Mouse (Mus musculus) gastrocnemius, postnatal 36 days (tissue): ENCODE data around the gene Myl3. TPM values are rescaled to one million over a fixed set of nuclear protein-coding genes. Genes with fewer than 3 reads are reported as not detected.
A peak's percentile ranks its signal among the peaks of the same experiment; 100 is the strongest.

Source experiments
- DNase-seq, 2 experiments: peaks; one replicate each; pipeline ENCODE4 v3.0.0; 2022
- intact Hi-C: fragments of 180-260 bp; cut with DNase I; formaldehyde crosslinking; loops from one replicate; pipeline ENCODE4 v1.15.1; 2025
- total RNA-seq, 2 experiments: library from RNA; stranded (reverse); gene quantifications; 2 replicates each; pipeline ENCODE4 v1.2.3; 2021

The Myl3 gene
- total RNA-seq, 2 experiments from 2014 or later = 290 to 1,186 TPM

DNA sequence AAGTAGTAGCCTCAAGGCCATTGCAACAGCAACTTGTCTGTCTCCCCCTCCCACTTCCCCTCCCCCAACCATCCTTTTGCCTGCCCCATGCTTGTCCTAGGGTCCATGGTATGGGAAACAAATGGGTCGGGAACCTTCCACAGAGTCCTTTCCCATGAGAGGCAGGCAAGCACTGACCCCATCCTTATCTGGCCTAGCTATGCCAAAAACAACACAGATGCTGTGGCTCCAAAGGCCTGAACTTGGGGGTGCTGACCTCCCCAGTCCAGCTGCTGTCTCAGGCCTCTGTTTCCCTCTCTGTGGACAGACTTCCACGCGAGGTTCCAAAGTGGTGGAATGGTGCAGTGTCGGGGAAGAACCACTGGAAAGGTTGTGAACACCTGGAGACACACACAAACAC is 12.1 kb downstream of the Myl3 start:
- intact Hi-C loops = no loop called here
- no peak for DNase-seq

DNA sequence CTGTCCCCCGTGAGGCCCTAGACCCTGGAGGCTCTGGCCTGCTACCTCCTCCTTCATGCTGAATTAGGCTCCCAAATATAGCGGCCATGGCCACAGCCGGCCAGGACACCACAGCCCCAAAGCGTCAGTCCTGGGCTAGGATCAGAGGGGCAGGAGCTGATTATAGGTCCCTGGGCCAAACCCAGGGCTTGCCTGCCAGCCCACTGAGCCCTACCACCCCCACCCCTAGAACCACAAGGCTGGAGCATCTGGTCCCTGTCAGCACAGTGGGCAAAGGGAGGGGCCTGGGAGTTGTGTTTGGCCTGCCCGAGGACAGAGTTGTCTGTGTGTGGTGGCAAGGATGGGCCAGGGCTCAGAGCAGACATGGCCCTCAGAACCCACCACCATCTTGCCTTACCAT is 16.2 kb downstream of the Myl3 start:
- no peak for DNase-seq
- intact Hi-C loops = no loop called here

DNA sequence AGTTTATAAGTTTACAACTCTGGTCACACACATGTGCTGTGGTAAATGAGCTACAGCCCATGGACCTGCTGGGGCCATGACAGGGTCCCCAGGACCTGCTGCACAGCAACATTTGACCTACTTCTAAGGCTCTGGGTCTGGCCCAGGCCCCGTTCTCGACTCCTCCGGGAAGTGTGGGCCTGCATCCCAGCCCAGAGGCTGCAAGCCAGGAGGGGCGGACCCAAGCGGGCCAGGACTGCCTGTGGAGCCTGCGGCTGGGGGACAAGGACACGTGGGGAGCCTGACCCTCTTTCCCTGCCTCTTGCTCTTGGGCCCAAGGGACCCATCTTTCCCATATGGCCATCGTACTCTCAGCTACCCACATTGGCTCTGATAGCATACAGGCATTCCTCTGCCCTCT is 16.9 kb downstream of the Myl3 start:
- DNase-seq = peak; percentile 85
- intact Hi-C loops = no loop called here

DNA sequence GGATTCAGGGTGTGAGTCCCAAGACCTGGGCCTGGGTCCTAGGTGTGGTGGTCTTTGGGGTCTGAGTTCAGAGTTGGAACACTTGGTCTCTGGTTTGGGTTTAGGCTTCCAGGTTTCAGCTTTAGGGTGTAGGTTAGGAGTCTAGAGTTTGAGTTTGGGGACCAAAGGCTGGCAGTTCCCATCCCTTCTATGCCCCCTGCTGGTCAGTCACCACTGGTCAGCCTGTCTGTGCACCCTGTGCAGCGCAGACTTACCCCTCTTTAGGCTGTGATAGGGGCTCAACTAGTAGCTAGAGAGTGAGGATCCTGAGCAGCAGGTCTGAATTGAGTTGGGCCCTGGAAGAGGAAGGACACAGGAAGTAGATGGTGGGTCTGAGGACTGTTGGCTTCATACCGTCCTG is 17.6 kb downstream of the Myl3 start:
- intact Hi-C loops = no loop called here
- peak in 1 of 2 experiments; percentile 31 for DNase-seq

DNA sequence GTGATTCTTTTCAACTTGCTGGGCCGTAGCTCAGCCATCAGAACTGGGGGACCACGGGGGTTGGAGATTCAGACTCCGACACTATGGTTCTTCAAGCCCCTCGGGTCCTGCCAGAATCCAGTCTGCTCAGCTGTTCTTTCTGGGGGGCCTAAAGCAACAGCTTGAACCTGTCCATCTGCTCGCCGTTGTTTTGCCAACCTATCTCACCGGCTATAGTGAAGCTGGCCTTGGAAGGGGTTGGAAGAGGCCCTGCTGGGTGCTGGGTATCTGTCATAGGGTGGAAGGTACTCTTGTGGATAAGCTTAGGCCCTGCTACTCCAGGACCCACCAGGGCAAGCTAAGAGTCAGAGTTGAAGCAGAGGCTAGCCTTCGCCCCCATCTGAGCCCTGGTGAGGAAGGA is 19.2 kb downstream of the Myl3 start:
- no peak for DNase-seq
- intact Hi-C loops = no loop called here

DNA sequence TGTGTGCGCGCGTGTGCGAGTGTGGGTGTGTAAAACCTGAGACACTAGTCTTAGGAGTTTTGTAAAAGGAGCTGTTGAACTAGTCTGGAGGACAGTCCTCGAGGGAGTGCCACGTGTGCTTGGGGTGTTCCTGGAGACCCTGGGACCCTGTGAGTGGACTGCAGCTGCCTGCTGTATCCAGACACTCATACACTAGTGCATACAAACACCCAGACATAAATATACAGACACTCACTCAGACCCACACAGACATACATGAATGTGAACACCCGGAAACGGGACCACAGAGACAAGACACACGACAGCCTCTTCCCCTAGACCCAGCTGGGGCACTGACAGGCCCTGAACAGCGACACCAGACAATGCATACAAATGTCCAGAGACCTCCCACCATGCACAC is 21.1 kb downstream of the Myl3 start:
- intact Hi-C loops = no loop called here
- no peak for DNase-seq

DNA sequence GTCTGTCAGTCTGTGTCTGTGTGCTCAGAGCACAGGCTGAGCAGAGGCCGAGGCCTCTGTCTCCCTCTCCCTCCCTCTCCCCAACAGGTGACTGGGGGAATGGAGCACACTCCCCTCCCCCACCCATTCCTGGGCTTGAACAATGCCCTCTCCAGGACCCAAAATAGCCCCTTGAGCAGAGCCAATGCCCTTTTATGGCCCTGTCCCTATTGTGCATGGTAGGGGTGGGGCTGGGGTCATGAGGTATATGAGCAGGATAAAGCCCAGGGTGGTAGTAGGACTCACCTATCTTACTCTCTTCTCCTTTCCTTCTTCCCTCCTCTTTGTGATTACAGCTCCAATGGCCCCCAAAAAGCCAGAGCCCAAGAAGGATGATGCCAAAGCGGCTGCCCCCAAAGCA is 21.7 kb downstream of the Myl3 start:
- DNase-seq = no peak
- intact Hi-C loops = no loop called here

DNA sequence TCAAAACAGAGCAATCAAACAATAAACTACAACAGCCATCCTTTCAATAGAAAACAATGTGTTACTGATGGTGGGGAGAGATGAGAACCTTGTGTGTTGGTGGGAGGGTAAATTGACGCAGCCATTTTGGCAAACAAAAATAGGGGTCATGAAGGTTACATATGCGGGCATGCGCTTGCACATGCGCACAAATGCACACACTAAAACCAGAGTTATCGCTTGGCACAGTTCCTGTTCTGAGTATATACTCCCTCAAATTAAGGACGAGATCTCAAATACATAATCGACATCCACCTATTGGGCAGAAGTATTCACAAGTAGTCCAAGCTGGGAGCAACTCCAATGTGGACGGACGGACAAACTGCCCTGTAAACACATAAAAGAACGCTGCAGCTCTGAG is 30.7 kb downstream of the Myl3 start:
- no peak for DNase-seq
- intact Hi-C loops = no loop called here

DNA sequence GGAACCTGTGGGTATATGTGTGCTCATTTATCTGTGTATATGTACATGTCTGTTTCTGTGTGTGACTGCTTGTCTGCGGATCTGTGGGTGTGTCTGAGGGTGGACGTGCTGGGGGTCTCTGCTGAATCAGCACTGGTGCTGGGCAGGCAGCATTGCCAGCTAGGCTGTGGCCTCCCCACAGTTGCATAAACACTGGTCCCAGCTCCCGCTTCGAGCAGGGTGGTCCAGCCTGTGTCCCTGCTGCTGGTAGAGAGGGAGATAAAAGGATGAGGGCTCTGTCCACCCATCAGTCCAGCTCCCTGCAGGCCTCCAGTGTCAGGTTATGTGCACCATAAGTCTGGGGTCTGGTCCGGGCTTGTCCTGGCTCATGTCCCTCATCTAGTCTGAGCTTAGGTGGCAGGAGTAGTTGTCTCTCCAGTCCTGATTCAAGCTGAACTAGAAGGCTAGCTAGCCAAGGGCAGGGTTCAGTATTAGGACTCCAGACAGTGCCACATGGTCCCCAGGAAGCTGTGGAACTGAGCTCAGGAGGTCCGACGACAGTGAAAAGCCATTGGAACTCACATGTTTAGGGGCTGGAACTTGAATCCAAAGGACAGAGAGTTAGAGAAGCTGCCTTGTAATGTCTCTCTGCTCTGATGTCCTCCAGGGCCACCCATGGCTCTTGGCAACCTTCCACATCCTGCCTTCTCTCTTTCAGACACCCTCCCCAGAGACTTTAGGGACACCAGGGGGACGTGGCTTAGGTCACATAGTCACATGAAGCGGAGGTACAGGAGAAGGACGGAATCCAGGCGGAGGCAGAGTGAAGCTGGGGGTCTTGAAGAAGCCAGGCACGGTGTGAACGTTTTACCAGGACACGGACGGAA is 33.0 kb downstream of the Myl3 start:
- intact Hi-C loops = no loop called here
- no peak for DNase-seq

DNA sequence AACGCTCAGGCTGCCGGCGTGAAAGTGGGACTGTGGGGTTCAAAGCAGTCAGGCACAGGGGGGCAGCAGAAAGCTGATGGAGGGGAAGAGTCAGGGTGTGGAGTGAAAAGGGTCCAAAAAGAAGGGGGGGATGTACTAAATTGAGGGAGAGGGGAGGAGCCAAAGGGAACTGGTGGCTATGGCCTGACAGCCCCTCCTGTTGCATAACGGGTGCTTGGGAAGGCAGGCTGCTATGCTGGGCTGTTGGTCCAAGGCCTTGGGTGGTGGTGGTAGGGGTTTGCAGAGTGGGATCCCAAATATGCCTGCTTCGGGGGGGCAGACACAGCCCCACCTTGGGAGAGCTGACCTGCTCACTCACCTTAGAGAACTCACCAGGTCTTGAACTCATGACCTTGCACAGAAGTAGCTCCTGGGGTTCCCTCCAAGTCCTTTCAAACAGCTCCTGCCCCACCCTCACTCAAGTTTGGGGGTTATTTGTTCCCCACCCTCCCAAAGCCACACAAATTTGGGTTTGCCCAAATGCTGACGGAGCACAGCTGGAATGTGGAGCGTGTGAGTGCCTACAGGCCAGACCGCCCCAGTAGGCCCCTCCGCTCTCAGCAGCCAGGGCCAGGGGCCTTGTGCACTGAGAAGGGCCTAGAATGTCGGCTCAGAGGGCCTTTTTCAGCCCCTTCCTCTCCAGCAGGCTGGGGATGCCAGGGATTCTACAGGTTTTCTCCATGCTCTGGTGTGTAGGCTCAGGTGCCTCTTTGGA is 33.8 kb downstream of the Myl3 start:
- DNase-seq = no peak
- intact Hi-C loops = no loop called here

DNA sequence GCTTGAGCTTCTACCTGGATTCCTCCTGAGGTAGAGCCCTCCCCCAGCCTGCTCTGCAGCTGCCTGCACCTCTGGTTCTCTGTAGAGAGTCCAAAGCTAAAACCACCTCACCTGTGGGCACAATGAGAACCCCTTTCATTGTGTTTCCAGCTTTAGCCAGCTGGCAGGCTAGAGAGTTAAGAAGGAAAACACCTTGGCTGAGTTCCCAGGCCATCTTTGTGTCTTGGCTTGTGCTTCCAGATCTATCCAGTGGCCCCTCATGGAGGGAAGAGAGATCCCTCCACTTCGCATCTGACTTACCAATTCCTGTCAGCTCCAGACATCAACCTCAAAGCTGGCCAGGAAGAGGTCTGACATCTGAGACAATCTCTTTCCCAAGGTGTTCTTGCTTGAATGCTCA is 36.4 kb downstream of the Myl3 start:
- no peak for DNase-seq
- intact Hi-C loops = loop anchor here (2.0 kb wide), 1 partner anchor 53 kb away; no protein-coding TSS in a partner anchor

DNA sequence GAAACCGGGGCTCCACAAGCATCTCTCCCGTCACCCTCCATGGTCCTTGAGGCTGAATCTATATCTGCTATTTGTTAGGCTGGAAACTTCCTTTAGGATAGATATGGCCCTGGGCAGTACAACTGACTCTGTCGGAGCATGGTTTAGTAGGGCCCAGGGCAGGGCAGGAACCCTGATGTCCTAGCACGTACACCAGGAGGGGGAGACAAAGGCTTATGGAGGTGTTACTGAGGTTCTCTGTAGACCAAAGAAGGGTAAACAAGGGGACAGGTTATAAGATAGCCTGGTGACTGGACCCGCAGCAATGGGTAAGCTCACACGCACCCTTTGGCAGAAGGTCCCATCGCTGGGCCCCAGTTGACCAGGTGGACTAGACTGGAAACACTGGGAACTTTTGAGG is 36.9 kb downstream of the Myl3 start:
- intact Hi-C loops = loop anchor here (2.0 kb wide), 1 partner anchor 54 kb away; no protein-coding TSS in a partner anchor
- no peak for DNase-seq

DNA sequence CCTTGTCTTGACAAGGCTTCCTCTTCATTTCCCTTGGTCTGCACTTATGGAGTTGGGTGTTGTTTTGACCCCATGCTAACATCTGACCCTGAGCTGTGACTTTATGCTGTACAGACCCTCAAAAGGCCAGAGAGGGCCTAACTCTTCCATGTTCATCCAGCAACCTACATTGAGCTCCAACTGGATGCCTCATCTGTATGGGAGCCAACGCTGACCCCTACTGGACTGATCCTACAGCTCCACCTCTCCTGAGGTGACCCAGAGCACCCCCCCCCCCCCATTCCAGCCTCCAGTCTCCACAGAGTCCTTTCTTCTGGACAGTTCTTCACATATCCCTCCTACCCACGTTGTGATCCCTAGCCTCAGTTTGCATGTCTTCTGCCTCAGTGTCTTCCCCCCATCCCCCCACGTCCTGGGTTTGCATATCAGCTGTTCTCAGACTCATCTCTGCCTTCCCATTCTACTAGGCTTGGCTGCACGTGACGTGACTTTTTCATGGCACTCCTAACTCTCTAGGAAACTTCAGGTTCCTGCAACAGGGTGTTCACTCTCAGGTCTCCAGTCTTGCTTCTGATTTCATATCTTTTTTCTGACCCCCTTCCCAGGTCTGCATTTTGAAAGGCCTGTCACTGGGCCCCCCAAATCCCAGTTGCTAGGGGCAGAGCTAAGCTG is 37.7 kb downstream of the Myl3 start:
- intact Hi-C loops = loop anchor here (2.0 kb wide), 1 partner anchor 55 kb away; no protein-coding TSS in a partner anchor
- DNase-seq = no peak

DNA sequence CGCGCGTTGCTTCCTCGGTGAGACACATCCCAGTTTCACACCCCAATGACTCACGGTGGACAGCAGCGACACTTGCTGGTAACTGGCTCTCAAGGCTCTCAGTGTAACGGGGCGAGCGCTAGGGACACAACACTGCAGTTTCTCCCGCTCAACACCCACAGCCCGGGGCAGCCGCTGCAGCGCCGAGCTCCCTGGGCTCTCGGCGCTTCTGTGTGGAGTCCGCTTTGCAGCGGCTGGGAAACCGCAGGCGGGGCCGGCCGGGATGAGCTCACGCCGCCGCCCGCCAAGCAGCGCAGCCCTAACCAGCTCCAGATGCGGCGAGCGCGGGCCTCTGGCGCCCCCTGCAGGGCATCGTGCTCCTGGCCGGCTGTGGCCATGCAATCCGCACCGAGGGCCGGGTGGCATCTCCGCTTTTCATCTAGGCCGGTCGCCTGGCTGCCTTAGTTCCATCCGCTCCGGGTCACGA is 39.6 kb downstream of the Myl3 start:
- intact Hi-C loops = loop anchor here (2.0 to 5.0 kb wide), 2 partner anchors 50 to 144 kb away; no protein-coding TSS in a partner anchor
- peak; percentile 95 to 97 for DNase-seq

DNA sequence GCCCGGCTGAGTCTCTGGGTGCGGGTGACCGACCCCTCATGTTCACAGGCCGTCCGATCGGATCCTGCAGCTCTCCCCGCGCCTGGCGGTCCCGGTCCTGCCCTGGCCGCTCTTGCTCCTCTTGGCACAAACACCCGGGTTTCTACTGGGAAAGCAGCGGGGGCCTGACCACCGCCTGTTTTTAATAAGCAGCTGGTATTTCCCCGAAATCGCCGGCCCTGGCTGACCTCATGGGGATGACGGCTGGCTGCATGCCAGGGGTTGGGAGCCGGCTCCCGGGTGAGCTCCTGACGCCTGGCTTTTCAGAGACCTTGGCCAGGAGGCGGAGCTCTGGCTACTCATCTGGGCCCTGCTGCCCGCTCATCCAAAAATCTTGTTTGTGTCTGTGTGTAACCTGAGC is 40.1 kb downstream of the Myl3 start:
- DNase-seq = peak; percentile 89 to 91
- intact Hi-C loops = loop anchor here (2.0 to 5.0 kb wide), 3 partner anchors 51 to 144 kb away; no protein-coding TSS in a partner anchor

DNA sequence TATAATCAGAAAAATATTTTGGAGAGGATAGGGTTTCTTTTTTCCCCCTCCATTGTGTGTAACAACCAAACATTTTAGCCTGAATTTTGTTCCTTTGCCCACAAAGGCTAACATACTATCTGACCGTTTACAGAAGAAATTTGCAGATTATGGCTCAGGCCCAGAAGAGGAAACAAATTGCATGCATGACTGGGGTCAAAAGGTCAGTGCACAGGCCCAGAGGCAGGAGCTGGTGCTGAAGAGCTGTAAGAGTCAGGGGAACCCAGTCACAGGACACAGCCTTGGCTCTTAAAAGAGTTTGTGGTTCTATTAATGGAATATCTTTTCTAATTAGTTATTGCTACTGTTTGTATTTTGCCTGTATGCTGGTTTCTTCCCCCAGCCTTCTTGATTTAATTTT is 42.0 kb downstream of the Myl3 start:
- intact Hi-C loops = loop anchor here (2.0 to 5.0 kb wide), 2 partner anchors 87 to 146 kb away; no protein-coding TSS in a partner anchor
- DNase-seq = no peak

DNA sequence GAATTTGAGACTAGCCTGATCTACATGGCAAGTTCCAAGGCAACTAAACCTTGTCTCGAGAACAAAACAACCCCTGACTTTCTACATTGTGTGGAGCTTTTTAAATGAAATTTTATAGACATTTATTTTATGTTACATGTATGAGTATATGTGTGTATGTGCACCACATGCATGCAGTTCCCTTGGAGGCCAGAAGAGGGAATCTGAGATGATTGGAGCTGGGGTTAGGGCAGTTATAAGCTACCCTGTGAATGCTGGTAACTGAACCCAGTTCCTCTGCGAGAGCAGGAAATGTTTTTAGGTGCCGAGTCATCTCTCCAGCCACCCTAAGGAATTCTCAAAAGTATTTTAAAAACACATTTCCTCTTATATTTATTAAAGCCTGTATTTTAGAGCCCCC is 46.5 kb downstream of the Myl3 start:
- intact Hi-C loops = no loop called here
- no peak for DNase-seq

DNA sequence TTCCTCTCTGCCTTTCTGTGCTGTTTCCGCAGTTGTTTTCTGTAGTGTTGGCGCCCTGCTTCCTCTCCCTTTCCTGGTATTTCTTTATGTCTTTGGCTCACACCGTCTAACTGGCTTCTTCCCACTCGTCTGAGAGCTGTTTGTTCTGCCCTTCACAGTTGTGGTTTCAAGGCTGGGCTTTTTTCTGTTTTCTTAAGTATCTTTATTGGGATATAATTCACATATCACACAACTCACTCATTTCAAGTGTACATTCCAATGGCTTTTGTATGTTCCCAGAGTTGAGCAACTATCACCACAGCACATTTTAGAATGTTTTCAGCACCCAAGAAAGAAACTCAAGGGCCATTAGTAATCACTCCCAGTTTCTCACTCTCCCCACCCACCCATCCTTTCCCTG is 48.8 kb downstream of the Myl3 start:
- no peak for DNase-seq
- intact Hi-C loops = no loop called here

DNA sequence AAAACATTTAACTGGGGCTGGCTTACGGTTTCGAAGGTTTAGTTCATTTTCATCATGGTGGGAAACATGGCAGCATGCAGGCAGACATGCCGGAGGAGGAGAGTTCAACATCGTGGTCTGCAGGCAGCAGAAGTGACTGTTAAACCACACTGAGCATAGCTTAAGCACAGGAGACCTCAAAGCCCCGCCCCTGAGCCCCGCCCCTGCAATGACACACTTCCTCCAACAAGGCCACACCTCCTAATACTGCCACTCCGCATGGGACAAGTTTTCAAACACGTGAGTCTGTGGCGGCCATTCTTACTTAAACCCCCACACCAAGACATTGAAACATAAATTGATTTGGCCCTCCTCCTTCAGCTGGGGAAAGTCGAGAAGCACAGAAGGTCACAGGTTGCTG is 55.4 kb downstream of the Myl3 start:
- intact Hi-C loops = loop anchor here (5.0 kb wide), 1 partner anchor 50 kb away; no protein-coding TSS in a partner anchor
- DNase-seq = no peak

DNA sequence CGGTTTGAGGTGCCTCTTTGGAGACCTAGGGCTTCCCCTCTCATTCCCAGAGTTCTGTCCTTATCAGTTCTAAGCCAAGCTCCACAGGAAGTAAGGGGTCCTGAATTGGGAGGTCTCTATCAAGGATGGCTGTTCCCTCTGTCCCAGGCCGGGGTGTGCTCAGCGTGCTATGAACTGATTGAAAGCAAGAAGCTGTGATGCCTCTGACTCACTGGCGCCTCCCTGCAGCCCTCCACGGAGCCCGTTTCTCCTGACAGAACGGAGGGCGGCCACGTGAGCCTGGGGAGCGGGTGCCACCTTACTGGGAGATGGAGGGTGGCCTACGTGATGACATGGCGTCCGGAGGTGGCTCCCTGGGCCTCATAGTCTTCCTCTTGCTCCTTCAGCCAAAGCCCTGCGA is 56.2 kb downstream of the Myl3 start, which contains the start of gene Prss42:
Gene Prss42 (plus strand): TSS at position 301 of the 400 bp plus-strand sequence.
- DNase-seq = no peak

More for the DNA sequence above, 56.2 kb downstream of the Myl3 start, which contains the start of gene Prss42:
- intact Hi-C loops = loop anchor here (5.0 kb wide), 1 partner anchor 49 kb away; no protein-coding TSS in a partner anchor
